Mouse (Mus musculus) limb, embryonic 14.5 days (tissue): Measurements from ENCODE around the gene Ralgapb. TPM values are rescaled to one million over a fixed set of nuclear protein-coding genes. Genes with fewer than 3 reads are reported as not detected.
"Not testable (repeated sequence)": the region's sequence is repeated elsewhere in the genome, so short reads cannot be mapped to it uniquely, and the experiment has no call there.

Source experiments
- ATAC-seq: fragments of 200-750 bp; cut with Nextera tagmentation; 2 replicates; pipeline ENCODE4 v1.8.0; 2017; ENCODE audit warnings: low read depth, moderate number of reproducible peaks, moderate TSS enrichment; ENCODE audit not compliant: low FRiP score
- DNase-seq: peaks from one replicate; pipeline ENCODE4 v3.0.0-alpha.2; 2015; ENCODE audit warnings: low spot score
- H3K27ac ChIP-seq: fragments of 300-500 bp; sonication (generic); replicated peaks from 2 replicates; pipeline ENCODE4 v1.5.1; 2014; ENCODE audit warnings: low read depth, mild to moderate bottlenecking, low read length, moderate library complexity, mixed read lengths
- H3K27me3 ChIP-seq: fragments of 300-500 bp; sonication (generic); 2 replicates; pipeline ENCODE4 v1.6.1; 2014; ENCODE audit warnings: low read length, mixed read lengths; ENCODE audit not compliant: control insufficient read depth, insufficient read depth
- H3K36me3 ChIP-seq: fragments of 300-500 bp; sonication (generic); 2 replicates; pipeline ENCODE4 v1.6.1; 2014; ENCODE audit warnings: mild to moderate bottlenecking, low read length, moderate library complexity, mixed read lengths; ENCODE audit not compliant: control insufficient read depth, insufficient read depth
- H3K4me1 ChIP-seq: fragments of 300-500 bp; sonication (generic); 2 replicates; pipeline ENCODE4 v1.6.1; 2014; ENCODE audit warnings: antibody characterized with exemption, low read length, mixed read lengths; ENCODE audit not compliant: control insufficient read depth, insufficient read depth
- H3K4me2 ChIP-seq: fragments of 300-500 bp; sonication (generic); replicated peaks from 2 replicates; pipeline ENCODE4 v1.6.1; 2014; ENCODE audit warnings: low read depth, mild to moderate bottlenecking, low read length, moderate library complexity; ENCODE audit not compliant: severe bottlenecking
- H3K4me3 ChIP-seq: fragments of 300-500 bp; sonication (generic); replicated peaks from 2 replicates; pipeline ENCODE4 v1.5.1; 2014; ENCODE audit warnings: low read length
- H3K9ac ChIP-seq: fragments of 300-500 bp; sonication (generic); 2 replicates; pipeline ENCODE4 v1.6.1; 2014; ENCODE audit warnings: mild to moderate bottlenecking, low read depth, low read length, moderate library complexity; ENCODE audit not compliant: severe bottlenecking
- H3K9me3 ChIP-seq: fragments of 300-500 bp; sonication (generic); 2 replicates; pipeline ENCODE4 v1.6.1; 2016; ENCODE audit warnings: low read length; ENCODE audit not compliant: control insufficient read depth
- POLR2A ChIP-seq: fragments of 200-500 bp; IDR thresholded peaks from 2 replicates; pipeline ENCODE4 v1.8.0; 2012; ENCODE audit warnings: inconsistent platforms, mild to moderate bottlenecking, moderate library complexity, borderline replicate concordance; ENCODE audit not compliant: insufficient read depth, insufficient read length; ENCODE audit errors: extremely low read depth
- WGBS: fragments of 180-500 bp; shearing (Covaris S2); extraction: QIAGEN DNeasy Blood & Tissue Kit; methylation state at CpG from one replicate; pipeline ENCODE4 v1.1.7; 2014; 5-methylcytosine and 5-hydroxymethylcytosine counted together
- polyA plus RNA-seq, 2 experiments: library from polyadenylated mRNA; depleted of rRNA in 1 of 2; stranded (reverse) in 1 of 2; unstranded in 1 of 2; fragments of >200 nt; fragmentation: Nextera tagmentation in 1 of 2; extraction: Ambion mirVana in 1 of 2; gene quantifications; 2 replicates each; pipeline versions ENCODE4 v1.2.1 to v1.2.3; 2012 to 2014

The Ralgapb gene
- polyA plus RNA-seq, 2 experiments, result 20.1 to 20.2 TPM

GRCm38 (mm10) chr2:158386072-158386471, 23.6 kb upstream of the Ralgapb start:
- no peak for ATAC-seq
- WGBS, result 44% methylated on average over 8 of the region's 8 CpGs

GRCm38 (mm10) chr2:158389421-158389820, 20.2 kb upstream of the Ralgapb start:
- H3K4me1 ChIP-seq, result no peaks in the 10 kb centered on the region
- no peaks in the 10 kb centered on the region for H3K36me3 ChIP-seq
- H3K4me3 ChIP-seq, result no peak overlapping the region
- 68% methylated on average over 7 of the region's 7 CpGs for WGBS
- no peak overlapping the region for H3K27ac ChIP-seq
- no peaks in the 10 kb centered on the region for H3K27me3 ChIP-seq
- no peak for TF ChIP-seq POLR2A
- no peak overlapping the region for H3K4me2 ChIP-seq
- no peak overlapping the region for H3K9ac ChIP-seq
- DNase-seq, result no peak
- no peaks in the 10 kb centered on the region for H3K9me3 ChIP-seq
- ATAC-seq, result no peak

More at GRCm38 (mm10) chr2:158386072-158386471, 23.6 kb upstream of the Ralgapb start:
- Histone ChIP-seq H3K36me3 (no peaks in the 10 kb centered on the region), H3K4me2 (no peak overlapping the region), H3K4me3 (no peak overlapping the region), H3K9me3 (no peaks in the 10 kb centered on the region), H3K4me1 (no peaks in the 10 kb centered on the region), H3K27me3 (no peaks in the 10 kb centered on the region), H3K9ac (no peak overlapping the region), H3K27ac (no peak overlapping the region)
- no peak for TF ChIP-seq POLR2A
- no peak for DNase-seq

DNA sequence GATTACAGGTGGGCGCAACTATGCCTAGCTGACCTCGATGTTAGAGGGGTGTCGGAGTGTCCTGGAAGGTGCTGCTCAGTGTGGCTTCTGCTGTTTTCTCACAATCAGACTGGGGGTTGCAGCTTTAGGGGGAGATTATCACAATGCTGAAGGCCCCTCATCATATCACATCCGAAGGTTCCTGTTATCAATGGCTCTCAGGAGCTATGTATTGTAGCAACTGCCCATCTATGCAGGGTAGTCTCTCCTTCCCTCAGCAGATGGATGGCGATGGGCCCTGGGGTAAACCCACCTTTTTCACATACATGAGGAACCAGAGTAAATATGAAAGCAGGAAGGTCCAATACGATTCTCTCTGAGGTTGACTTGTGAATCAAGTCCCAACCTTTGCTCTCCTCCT, 13.3 kb upstream of the Ralgapb start:
- TF ChIP-seq POLR2A, result no peak
- DNase-seq (no peak), ATAC-seq (no peak)

GRCm38 (mm10) chr2:158397140-158397539, 12.5 kb upstream of the Ralgapb start:
- WGBS, result 61% methylated on average over 13 of the region's 13 CpGs
- H3K27me3 ChIP-seq, ATAC-seq, DNase-seq, H3K9me3 ChIP-seq, H3K27ac ChIP-seq, H3K4me2 ChIP-seq, H3K9ac ChIP-seq, H3K4me1 ChIP-seq, H3K4me3 ChIP-seq, H3K36me3 ChIP-seq: not testable (repeated sequence)

More for the DNA sequence above, 13.3 kb upstream of the Ralgapb start:
- Histone ChIP-seq H3K4me1 (no peaks in the 10 kb centered on the region), H3K9ac (no peak overlapping the region), H3K9me3 (no peaks in the 10 kb centered on the region), H3K27ac (no peak overlapping the region), H3K4me2 (no peak overlapping the region), H3K36me3 (no peaks in the 10 kb centered on the region), H3K27me3 (no peaks in the 10 kb centered on the region), H3K4me3 (no peak overlapping the region)
- WGBS, result 93% methylated on average over 6 of the region's 6 CpGs

DNA sequence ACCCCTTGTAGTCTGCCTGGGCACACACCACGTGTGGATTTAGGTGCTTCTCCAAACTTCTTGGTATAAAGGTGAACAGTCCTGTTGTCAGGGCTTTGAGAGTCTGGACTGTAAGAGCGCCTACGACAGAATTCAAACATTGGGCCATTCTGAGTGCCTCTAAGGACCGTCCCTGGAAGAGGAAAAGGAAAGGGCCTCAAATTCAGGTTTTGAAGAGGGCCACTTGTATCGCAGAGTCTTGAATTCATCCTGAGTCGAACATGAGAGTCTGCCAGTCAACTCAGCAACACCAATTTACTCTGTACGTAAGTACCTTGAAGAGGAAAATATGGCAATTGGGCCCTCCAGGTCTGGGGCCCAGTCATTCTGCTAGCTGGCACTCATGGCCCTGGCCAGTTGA, 6.7 kb upstream of the Ralgapb start:
- no peak for ATAC-seq
- H3K27me3 ChIP-seq, result no peaks in the 10 kb centered on the region
- WGBS, result 84% methylated on average over 7 of the region's 7 CpGs

More for the DNA sequence above, 6.7 kb upstream of the Ralgapb start:
- H3K36me3 ChIP-seq, result no peaks in the 10 kb centered on the region
- no peak overlapping the region for H3K27ac ChIP-seq
- no peaks in the 10 kb centered on the region for H3K4me1 ChIP-seq
- H3K9ac ChIP-seq, result no peak overlapping the region
- TF ChIP-seq POLR2A, result no peak
- no peaks in the 10 kb centered on the region for H3K9me3 ChIP-seq
- no peak overlapping the region for H3K4me2 ChIP-seq
- no peak for DNase-seq
- no peak overlapping the region for H3K4me3 ChIP-seq
